Mouse (Mus musculus) heart, adult 11 months (tissue): ENCODE measurements around the gene Odf2.
"Not testable (repeated sequence)": the region's sequence is repeated elsewhere in the genome, so short reads cannot be mapped to it uniquely, and the experiment has no call there.

Source experiments
- DNase-seq: peaks from one replicate; pipeline ENCODE4 v3.0.0; 2022

The Odf2 gene

GRCm38 (mm10) chr2:29869646-29870451 lies 19.2 kb upstream of the Odf2 start:
- peak; percentile 97 for DNase-seq

GRCm38 (mm10) chr2:29872581-29873295 lies 16.3 kb upstream of the Odf2 start:
- no peak for DNase-seq

GRCm38 (mm10) chr2:29873801-29874200 lies 15.2 kb upstream of the Odf2 start:
- DNase-seq: no peak

GRCm38 (mm10) chr2:29878061-29878460 lies 11.0 kb upstream of the Odf2 start:
- no peak for DNase-seq

GRCm38 (mm10) chr2:29879191-29879590 lies 9.8 kb upstream of the Odf2 start:
- no peak for DNase-seq

GRCm38 (mm10) chr2:29879964-29880830 lies 8.8 kb upstream of the Odf2 start:
- peak; percentile 94 for DNase-seq

GRCm38 (mm10) chr2:29886659-29887292 lies 2.2 kb upstream of the Odf2 start:
- DNase-seq: not testable (repeated sequence)

- DNase-seq: peak; percentile 99
Measured at GRCm38 (mm10) chr2:29889991-29890833, 1.2 kb downstream of the Odf2 start.

- no peak for DNase-seq
Measured at GRCm38 (mm10) chr2:29891773-29892172, 2.8 kb downstream of the Odf2 start.

- DNase-seq: no peak
Measured at GRCm38 (mm10) chr2:29896071-29896470, 7.0 kb downstream of the Odf2 start.

- DNase-seq: no peak
Measured at GRCm38 (mm10) chr2:29897366-29897765, 8.3 kb downstream of the Odf2 start.

GRCm38 (mm10) chr2:29898081-29898480 lies 9.1 kb downstream of the Odf2 start:
- DNase-seq: no peak

GRCm38 (mm10) chr2:29902194-29902593 lies 13.2 kb downstream of the Odf2 start:
- DNase-seq: no peak

GRCm38 (mm10) chr2:29908171-29908570 lies 19.1 kb downstream of the Odf2 start:
- DNase-seq: not testable (repeated sequence)

- DNase-seq: no peak
Measured at GRCm38 (mm10) chr2:29910042-29910441, 21.0 kb downstream of the Odf2 start.

GRCm38 (mm10) chr2:29917621-29918020 lies 28.6 kb downstream of the Odf2 start:
- no peak for DNase-seq

- peak; percentile 99 for DNase-seq
Measured at GRCm38 (mm10) chr2:29922011-29922410, 33.0 kb downstream of the Odf2 start.

- peak; percentile 82 for DNase-seq
Measured at GRCm38 (mm10) chr2:29926542-29926941, 37.5 kb downstream of the Odf2 start.

GRCm38 (mm10) chr2:29930506-29930905 lies 41.5 kb downstream of the Odf2 start:
- DNase-seq: no peak

GRCm38 (mm10) chr2:29931194-29931593 lies 42.2 kb downstream of the Odf2 start:
- DNase-seq: no peak

- peak; percentile 99 for DNase-seq
Measured at GRCm38 (mm10) chr2:29934906-29935599, 46.0 kb downstream of the Odf2 start, which contains the start of gene Gle1. Gene Gle1 (plus strand): TSS chr2:29935426.
